Mouse (Mus musculus) embryo, embryonic 9.5 days (tissue): Measurements from ENCODE around the gene Atpif1.

ENCODE experiments used
- DNase-seq: peaks from one replicate; pipeline ENCODE4 v3.0.0-alpha.2; 2017; ENCODE audit errors: extremely low spot score

Gene Atpif1

GRCm38 (mm10) chr4:132527917-132528522 lies 5.4 kb downstream of the Atpif1 start:
- DNase-seq, result no peak

- DNase-seq, result no peak
These were observed 6.8 kb downstream of the Atpif1 start for GRCm38 (mm10) chr4:132526678-132527077.

DNA sequence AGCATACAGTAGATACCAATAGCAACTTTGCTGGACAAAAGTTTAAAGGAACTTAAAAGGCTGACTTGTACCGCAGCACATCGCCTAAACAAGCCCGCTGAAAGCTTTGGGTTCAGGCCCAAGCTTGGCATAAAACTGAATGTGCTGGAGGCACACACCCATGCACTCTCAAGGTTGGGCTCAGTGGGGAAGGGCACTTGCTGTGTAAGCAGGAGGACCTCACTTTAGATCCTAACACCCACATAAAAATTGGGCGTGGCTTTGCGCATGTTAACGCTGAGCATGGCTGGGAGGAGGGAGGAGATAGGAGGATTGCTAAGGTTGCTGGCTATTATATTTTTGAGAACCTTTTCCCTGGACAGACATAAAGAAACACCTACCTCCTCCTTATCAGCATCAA lies 8.7 kb downstream of the Atpif1 start:
- no peak for DNase-seq

DNA sequence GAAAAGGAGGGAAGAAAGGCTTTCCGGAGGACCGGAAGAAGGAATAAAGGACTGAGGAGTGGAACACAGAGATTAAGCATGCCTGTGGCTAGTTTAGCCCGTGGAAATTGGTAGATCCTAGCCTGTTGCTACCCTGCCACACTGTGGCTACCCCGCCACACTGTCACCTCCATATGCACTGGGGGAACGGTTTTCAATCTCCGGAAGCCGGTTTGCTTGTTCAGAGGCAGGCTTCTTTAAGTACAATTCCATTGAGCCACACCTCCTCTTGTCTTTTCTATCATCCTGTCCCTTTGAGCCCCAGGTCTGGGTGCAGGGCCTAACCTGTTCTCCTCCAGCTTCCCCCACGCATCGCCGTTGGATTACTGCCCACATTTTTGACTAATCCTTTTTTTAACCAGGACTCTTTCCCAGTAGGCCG lies 9.1 kb downstream of the Atpif1 start:
- DNase-seq, result no peak

DNA sequence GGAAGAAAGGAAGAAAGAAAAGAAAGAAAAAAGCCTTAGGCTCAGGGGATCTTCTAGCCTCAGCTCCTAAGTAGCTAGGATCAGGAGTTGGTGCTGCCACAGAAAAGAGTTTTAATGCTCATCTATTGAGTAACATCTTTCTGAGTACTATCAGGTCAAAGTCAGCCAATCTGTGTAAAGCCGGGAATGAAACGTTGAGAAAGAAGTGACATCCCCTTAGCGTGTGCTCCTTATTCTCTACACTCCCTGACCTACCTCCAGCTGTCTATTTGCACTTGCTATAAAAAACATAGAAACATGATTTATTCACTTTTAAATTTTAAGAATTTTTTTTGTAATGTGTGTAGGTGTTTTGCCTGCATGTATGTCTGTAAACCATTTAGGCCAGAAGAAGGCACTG lies 14.3 kb downstream of the Atpif1 start:
- no peak for DNase-seq

- no peak for DNase-seq
These were observed 15.4 kb downstream of the Atpif1 start for GRCm38 (mm10) chr4:132518066-132518465.

- DNase-seq, result peak; percentile 86
These were observed 17.9 kb downstream of the Atpif1 start for GRCm38 (mm10) chr4:132515369-132516155.

DNA sequence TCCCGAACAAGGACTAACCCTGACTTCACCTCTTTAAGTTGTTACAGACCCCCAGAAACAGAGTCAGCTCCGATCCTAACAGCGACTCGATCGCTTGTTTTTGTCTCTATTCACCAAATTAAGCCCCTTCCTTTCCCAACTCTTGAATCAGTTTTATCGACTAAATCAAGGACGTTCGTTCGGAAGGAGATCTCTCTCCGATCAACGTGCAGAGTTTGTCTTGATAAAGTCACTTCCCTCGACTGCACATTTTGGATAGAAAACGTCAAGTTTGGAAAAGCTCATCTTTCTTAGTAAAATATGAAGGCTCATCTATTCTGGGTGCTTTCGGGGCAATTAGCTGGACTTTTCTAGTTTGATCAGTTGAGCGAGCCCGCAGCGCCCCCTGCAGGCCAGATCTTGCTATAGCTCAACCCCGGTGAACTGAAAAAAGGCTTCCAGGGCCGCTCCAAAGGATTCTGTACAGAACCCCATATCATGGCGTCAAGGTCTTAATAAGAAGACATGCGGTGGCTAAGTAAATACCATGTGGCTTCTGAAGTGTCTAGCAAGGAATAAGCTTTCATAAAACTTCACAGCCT lies 18.8 kb downstream of the Atpif1 start:
- DNase-seq, result peak; percentile 91

DNA sequence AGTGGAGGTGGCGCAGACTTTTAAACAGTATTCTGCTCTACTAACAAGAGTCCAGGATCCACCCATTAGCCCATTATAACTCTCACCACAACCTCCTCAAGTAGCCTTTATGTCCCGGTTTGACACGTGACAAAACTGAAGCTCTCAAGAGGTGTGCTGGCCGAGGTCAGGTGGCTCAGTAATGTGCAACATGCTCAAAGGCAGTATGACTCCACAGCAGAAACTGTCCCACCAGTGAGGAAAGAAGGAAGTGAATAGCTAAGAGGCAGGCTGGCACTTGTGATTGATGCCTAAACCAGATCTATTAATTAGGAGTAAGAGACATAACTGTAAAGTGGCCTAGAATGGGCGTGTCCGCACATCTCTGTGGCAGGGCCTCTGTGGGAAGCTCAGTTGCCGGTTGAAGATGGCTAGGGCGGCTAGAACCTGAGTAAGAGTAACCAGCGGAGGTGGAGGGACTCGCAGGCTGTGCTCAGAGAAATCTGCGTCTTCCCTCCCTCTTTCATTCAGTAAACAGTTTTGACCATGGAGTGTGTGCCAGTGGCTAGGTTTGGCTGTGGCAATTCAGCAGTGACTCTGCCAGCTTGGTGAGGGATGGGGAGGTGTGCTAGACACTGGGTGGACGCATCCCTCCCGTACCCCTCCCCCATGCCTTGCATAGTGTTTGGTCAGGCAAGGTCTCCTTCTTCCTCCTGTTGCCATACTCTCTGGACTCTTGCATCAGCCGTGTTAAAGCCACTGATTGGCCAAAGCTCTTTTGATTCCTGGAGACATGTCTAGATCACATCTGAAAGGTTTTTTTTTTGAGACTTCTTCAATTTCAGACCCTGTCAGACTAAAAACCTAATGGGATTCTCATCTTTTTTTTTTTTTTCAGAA lies 19.8 kb downstream of the Atpif1 start:
- no peak for DNase-seq

DNA sequence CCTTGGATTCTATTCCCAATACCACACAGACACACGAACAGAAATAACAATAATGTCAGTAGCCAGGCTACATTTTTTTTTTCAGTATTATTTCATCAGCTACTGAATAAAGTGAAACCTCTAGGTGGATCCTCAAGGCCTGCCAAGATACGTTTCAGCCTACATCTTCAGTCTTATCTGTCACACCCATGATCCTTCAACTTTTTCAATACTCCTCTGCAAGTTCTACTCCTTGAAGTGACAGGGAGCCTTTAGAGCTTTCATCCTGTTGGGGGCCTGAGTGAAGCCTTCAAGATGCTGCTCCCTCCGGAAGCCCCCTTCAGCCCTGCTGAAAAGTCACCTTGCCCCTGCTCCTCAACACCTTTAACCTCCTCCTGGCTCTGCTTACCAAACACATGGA lies 21.4 kb downstream of the Atpif1 start:
- DNase-seq, result no peak

- peak; percentile 95 for DNase-seq
These were observed 23.1 kb downstream of the Atpif1 start, which contains the start of gene Sesn2 for GRCm38 (mm10) chr4:132510352-132510798. Gene Sesn2 (minus strand): TSS chr4:132510501.

DNA sequence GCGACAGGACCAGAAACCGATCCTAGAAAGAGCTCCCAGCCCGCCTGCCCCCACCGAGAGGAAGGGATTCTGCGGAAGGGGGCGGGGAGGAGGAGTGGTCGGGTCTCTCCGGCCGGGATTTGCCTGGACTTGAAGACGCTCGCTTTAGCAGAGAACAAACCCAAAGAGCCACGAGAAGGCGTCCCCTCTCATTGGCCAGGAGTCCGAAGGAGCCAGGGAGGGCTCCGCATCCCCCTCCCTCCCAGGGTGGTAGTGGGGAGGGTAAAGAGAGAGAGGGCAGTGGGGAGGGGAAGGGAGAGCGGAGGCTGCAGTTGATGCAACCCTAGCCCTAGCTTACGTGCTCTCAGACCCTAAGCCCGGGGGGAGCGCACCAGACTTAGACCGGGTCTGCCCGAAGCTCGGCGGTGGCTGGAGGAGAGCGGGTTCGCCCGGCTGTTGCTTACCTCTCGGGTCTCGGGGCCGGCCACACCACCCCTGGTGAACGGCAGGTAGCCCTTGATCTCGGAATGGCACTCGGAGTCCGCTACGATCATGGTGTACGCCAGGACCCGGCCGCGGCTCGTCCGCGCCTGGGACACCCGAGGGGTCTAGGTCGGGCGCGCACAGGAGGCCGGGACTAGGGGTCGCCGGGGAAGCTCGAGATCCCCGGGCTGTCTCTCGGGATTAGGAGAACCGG lies 23.7 kb downstream of the Atpif1 start:
- peak; percentile 92 for DNase-seq

DNA sequence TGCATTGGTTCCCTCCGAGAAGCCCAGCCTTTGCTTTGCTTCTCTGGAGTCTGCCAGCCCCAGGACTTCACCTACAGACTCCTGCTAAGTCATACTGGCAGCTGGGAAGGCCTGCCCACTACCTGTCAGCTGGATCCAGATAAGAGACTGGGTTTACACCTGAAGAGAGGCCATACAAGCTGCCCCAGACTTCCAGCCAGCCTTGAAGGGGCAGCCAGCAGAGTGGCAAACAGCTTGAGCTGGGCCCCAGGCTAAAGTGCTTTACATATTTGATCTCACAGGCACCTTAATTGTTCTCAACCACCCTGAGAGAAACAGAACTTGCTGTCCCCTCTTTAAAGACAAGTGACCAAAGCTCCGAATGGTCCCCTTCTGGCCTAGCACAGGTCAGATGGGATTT lies 26.2 kb downstream of the Atpif1 start:
- no peak for DNase-seq

- DNase-seq, result no peak
These were observed 27.2 kb downstream of the Atpif1 start for GRCm38 (mm10) chr4:132506250-132506649.

GRCm38 (mm10) chr4:132505800-132506199 lies 27.7 kb downstream of the Atpif1 start:
- DNase-seq, result no peak

- no peak for DNase-seq
These were observed 28.3 kb downstream of the Atpif1 start for GRCm38 (mm10) chr4:132505034-132505738.

GRCm38 (mm10) chr4:132503344-132503743 lies 30.1 kb downstream of the Atpif1 start:
- no peak for DNase-seq

DNA sequence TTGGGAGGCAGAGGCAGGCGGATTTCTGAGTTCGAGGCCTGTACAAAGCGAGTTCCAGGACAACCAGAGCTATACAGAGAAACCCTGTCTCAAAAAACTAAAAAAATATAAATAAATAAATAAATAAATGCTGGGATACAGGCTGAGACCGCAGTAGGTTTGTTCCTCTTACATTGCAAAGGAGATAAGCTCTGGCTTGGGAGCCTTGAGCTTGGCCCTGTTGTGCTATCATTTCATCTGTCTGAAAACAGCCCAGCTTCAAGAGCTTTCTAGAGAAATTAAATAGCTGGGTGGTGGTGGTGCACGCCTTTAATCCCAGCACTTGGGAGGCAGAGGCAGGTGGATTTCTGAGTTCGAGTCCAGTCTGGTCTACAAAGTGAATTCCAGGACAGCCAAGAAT lies 31.8 kb downstream of the Atpif1 start:
- no peak for DNase-seq

DNA sequence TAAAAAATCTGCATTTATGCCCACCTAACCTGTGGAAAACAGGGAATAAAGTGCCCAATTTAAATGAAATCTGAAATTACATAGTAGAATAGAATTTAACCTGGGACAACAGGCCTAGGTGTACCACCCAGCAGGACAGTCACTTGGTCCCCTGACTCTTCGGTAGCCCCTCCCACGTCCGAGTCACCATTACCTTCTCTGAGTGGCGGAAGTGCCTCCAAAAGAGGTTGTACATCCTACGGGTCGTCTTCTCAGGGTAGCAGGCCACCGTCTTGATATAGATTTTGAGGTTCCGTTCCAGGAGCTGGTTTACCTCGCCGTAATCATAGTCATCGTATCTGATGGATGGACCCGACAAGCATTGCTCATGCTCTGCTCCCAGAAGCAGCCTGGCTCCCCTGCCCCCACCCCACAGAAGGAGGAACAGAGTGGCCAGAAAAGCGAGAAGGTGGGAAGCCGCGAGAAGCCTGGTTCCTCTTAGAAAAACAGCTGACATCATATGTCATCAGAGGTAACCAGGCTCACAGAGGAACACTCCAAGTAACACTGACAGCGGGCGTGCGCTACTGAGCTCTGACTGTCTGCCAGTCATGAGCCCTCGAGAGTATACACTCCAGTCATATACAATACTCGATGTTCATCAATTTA lies 39.1 kb downstream of the Atpif1 start:
- DNase-seq, result no peak
